Mouse (Mus musculus) midbrain, embryonic 12.5 days (tissue): Measurements from ENCODE around the gene Stag1. TPM values are rescaled to one million over a fixed set of nuclear protein-coding genes. Genes with fewer than 3 reads are reported as not detected.

Experiments used
- ATAC-seq: fragments of 200-750 bp; cut with Nextera tagmentation; 2 replicates; pipeline ENCODE4 v1.8.0; 2017; ENCODE audit warnings: low read depth, moderate TSS enrichment, moderate library complexity; ENCODE audit not compliant: low FRiP score
- H3K27ac ChIP-seq: fragments of 300-500 bp; sonication (generic); replicated peaks from 2 replicates; pipeline ENCODE4 v1.5.1; 2016; ENCODE audit warnings: mild to moderate bottlenecking
- H3K27me3 ChIP-seq: fragments of 300-500 bp; sonication (generic); 2 replicates; pipeline ENCODE4 v1.6.1; 2016; ENCODE audit warnings: mild to moderate bottlenecking
- H3K36me3 ChIP-seq: fragments of 300-500 bp; sonication (generic); 2 replicates; pipeline ENCODE4 v1.6.1; 2016
- H3K4me1 ChIP-seq: fragments of 300-500 bp; sonication (generic); 2 replicates; pipeline ENCODE4 v1.6.1; 2016
- H3K4me2 ChIP-seq: fragments of 300-500 bp; sonication (generic); replicated peaks from 2 replicates; pipeline ENCODE4 v1.6.1; 2016; ENCODE audit warnings: mild to moderate bottlenecking, moderate library complexity
- H3K4me3 ChIP-seq: fragments of 300-500 bp; sonication (generic); 2 replicates; pipeline ENCODE4 v1.5.1; 2016; ENCODE audit warnings: mild to moderate bottlenecking
- H3K9ac ChIP-seq: fragments of 300-500 bp; sonication (generic); replicated peaks from 2 replicates; pipeline ENCODE4 v1.6.1; 2016; ENCODE audit warnings: mild to moderate bottlenecking, moderate library complexity
- H3K9me3 ChIP-seq: fragments of 300-500 bp; sonication (generic); 2 replicates; pipeline ENCODE4 v1.6.1; 2016; ENCODE audit warnings: mild to moderate bottlenecking
- WGBS: fragments of 180-500 bp; shearing (Covaris S2); methylation state at CpG from one replicate; pipeline ENCODE4 v1.1.7; 2016; 5-methylcytosine and 5-hydroxymethylcytosine counted together
- polyA plus RNA-seq: library from polyadenylated mRNA; unstranded; fragments of >200 nt; fragmentation: Nextera tagmentation; extraction: Ambion mirVana; gene quantifications from 2 replicates; pipeline ENCODE4 v1.2.1, GENCODE M21; 2016

The Stag1 gene
- polyA plus RNA-seq: 57.0 and 63.6 TPM in 2 replicates

DNA sequence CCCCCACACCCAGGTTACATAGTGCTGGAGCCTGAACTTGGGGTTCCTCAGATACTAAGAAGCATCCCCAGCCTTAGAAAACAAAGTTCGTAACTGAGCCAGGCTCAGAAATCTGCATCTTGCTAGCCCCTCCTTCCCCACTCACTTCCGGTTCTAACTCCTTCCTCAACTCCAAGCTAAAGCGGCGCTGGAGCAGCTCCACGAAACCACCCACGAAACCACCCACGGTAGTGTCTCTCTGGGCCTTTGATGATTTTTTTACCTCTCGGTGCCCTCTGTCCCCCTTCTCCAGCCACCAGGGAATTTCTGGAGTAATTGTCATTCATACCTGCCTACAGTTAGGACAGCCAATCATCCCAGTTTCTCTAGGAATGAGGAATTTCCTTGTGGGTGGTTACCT, at the start of gene Stag1:
Stag1 (plus strand) TSS at position 253 of the 400 bp plus-strand sequence.
- no peak within 1 kb of the TSS for H3K27ac ChIP-seq

DNA sequence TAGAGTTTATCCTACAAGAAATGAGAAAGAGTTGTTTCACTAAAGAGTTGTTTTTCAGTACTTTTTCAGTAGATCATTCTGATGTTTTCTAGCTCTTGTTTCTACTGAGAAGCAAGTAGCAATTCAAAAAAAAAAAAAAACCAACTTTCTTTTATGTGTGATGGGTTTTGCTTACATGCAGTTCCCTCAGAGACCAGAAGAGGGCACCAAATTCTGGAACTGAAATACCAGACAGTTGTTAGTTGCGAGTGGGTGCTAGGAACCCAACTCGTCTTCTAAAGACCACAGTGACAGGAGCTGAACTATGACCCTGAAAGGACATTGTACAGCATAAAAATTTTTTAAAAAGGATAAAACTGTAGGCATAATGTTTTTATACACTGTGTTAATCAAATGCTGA, 49.3 kb upstream of the Stag1 start:
- no peak overlapping the region for H3K9ac ChIP-seq
- peaks cover 10% of the 10 kb centered on the region for H3K36me3 ChIP-seq
- ATAC-seq: no peak
- peaks cover 21% of the 10 kb centered on the region for H3K4me1 ChIP-seq
- H3K4me3 ChIP-seq: no peak overlapping the region
- H3K9me3 ChIP-seq: peaks cover 6% of the 10 kb centered on the region
- no peak overlapping the region for H3K4me2 ChIP-seq
- H3K27ac ChIP-seq: no peak overlapping the region
- no peaks in the 10 kb centered on the region for H3K27me3 ChIP-seq
- WGBS: 81% methylated on average over 2 of the region's 2 CpGs

More for the DNA sequence above, at the start of gene Stag1:
- Histone ChIP-seq H3K9me3 (no peaks in the 10 kb centered on the region), H3K4me1 (peaks cover 13% of the 10 kb centered on the region), H3K9ac (no peak within 1 kb of the TSS), H3K36me3 (no peaks in the 10 kb centered on the region), H3K4me2 (no peak within 1 kb of the TSS), H3K4me3 (no peak within 1 kb of the TSS), H3K27me3 (no peaks in the 10 kb centered on the region)
- no peak for ATAC-seq
- WGBS: 91% methylated on average over 8 of the region's 8 CpGs

GRCm38 (mm10) chr9:100555686-100556085, 41.9 kb upstream of the Stag1 start:
- no peaks in the 10 kb centered on the region for H3K27me3 ChIP-seq
- no peak overlapping the region for H3K9ac ChIP-seq
- no peaks in the 10 kb centered on the region for H3K4me1 ChIP-seq
- peaks cover 10% of the 10 kb centered on the region for H3K36me3 ChIP-seq
- 88% methylated on average over 5 of the region's 5 CpGs for WGBS
- no peak overlapping the region for H3K4me3 ChIP-seq
- H3K27ac ChIP-seq: no peak overlapping the region
- no peaks in the 10 kb centered on the region for H3K9me3 ChIP-seq
- no peak for ATAC-seq
- no peak overlapping the region for H3K4me2 ChIP-seq

- 79% methylated on average over 4 of the region's 4 CpGs for WGBS
- Histone ChIP-seq H3K4me1 (no peaks in the 10 kb centered on the region), H3K36me3 (peaks cover 1% of the 10 kb centered on the region; the same call in 1 of the 2 replicates), H3K4me2 (no peak overlapping the region), H3K9me3 (no peaks in the 10 kb centered on the region), H3K4me3 (no peak overlapping the region), H3K27ac (no peak overlapping the region), H3K9ac (no peak overlapping the region), H3K27me3 (no peaks in the 10 kb centered on the region)
- ATAC-seq: no peak
These were observed 39.5 kb upstream of the Stag1 start for GRCm38 (mm10) chr9:100558023-100558573.

- no peaks in the 10 kb centered on the region for H3K9me3 ChIP-seq
- H3K4me1 ChIP-seq: no peaks in the 10 kb centered on the region
These were observed 38.6 kb upstream of the Stag1 start for GRCm38 (mm10) chr9:100558991-100559390.

DNA sequence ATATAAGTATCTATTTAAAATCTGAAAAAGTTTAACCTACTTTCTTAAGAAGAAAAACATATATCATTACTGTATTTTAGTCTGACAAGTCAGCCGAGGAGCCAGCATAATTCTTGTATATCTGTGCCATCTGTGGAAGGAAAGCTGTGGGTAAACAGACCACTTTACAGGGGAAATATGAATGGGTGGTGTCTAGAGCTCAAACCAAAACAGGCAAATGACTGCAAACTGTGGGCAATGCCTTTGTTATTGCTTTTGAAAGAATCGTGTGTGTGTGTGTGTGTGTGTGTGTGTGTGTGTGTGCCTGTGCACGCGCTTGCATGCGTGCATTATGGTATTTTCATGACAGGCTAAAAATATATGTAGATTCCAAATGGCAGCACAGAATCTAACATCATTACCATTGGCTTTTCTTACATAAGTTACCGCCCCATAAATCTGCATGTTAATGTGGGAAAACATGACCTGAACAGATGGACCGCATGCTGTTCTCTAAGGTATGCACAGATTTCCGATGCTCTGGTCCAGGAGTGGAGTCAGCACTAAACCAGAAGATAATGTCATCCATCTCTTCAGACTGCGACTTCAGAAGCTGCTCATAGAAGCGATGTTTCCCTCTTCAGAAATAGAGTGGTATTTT, 37.2 kb upstream of the Stag1 start:
- Histone ChIP-seq H3K9me3 (no peaks in the 10 kb centered on the region), H3K27me3 (no peaks in the 10 kb centered on the region), H3K4me2 (no peak overlapping the region), H3K9ac (no peak overlapping the region), H3K4me1 (no peaks in the 10 kb centered on the region), H3K36me3 (no peaks in the 10 kb centered on the region), H3K4me3 (no peak overlapping the region), H3K27ac (no peak overlapping the region)
- WGBS: 88% methylated on average over 10 of the region's 10 CpGs
- no peak for ATAC-seq

More at GRCm38 (mm10) chr9:100558991-100559390, 38.6 kb upstream of the Stag1 start:
- ATAC-seq: no peak
- H3K4me2 ChIP-seq: no peak overlapping the region
- no peak overlapping the region for H3K9ac ChIP-seq
- H3K36me3 ChIP-seq: no peaks in the 10 kb centered on the region
- H3K27me3 ChIP-seq: no peaks in the 10 kb centered on the region
- H3K4me3 ChIP-seq: no peak overlapping the region
- H3K27ac ChIP-seq: no peak overlapping the region

DNA sequence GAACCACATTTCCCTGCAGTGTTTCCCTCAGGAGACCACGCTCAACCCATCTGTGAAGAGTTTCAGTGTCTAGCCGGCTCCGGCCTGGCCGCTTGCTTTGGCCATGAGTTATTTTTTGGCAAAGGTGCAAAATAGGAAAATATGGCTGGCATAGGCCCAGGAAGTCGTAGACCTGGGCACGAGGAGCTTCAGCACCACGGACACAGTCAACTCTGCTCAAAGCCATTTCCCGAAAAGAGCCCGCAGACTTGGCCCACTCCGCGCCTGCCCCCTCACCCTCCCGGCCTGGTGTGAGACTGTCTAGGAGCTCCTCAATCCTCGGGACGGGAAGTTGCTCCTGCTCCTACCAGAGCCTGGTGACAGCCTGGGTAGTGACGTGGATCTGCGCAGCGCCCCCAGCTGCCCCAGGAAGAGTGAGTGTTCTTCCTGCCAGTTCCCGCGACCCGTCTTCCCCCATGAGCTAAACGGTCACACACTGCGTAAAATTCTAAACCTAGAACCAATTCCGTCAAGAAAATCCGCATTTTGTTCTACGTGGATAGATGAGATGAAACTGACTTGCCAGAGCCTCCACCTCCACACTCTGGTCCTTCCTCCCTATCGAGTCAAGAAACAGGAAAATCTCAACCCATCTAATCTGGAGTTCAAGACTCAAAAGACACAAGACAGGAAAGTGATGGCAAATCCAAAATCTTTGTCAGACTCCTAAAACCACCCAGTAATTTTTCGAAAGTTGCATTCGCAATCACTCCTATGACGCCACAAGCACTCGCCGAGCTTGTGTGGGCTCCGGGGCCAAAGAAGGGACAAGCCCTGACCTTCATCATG, 27.6 kb upstream of the Stag1 start:
- H3K9ac ChIP-seq: peak overlapping the region; percentile 73
- H3K4me3 ChIP-seq: peak overlapping the region; percentile 70
- WGBS: 10% methylated on average over 32 of the region's 32 CpGs
- H3K4me1 ChIP-seq: peaks cover 18% of the 10 kb centered on the region
- no peaks in the 10 kb centered on the region for H3K9me3 ChIP-seq
- H3K36me3 ChIP-seq: no peaks in the 10 kb centered on the region
- peaks cover 6% of the 10 kb centered on the region; the same call in 1 of the 2 replicates for H3K27me3 ChIP-seq
- ATAC-seq: peak; percentile 64; the same call in 1 of the 2 replicates
- no peak overlapping the region for H3K27ac ChIP-seq
- H3K4me2 ChIP-seq: peak overlapping the region; percentile 81

DNA sequence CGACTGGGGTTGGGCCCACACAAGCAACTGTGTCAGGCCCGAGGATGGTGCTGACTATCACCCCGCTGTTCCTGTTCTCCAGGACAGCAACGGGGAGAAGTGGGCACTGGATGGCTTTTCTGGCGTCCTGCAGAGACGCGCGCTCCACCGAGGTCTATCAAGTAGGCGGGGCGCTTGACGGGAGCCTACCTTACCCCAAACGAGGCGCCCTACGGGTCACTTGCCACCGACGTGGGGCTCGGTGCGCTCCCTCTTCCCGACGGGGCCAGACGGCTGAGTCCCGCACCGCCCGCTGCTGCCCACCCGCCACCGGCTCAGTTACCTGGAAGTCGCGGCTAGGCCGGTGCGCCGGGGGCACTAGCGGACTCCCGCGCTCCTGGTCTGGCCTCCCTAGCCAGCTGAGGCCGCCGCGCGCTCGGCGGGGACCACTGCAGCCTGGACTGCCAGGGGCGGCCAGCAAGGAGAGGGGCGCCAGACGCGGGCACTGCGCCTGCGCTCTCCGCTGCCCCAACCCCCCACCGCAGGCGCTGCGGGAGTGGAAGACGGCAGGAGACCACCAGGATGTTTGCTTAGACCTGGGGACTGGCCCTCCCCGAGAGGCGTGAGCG, 26.9 kb upstream of the Stag1 start, which contains the start of gene Slc35g2:
Slc35g2 (minus strand) TSS at position 465 of the 608 bp plus-strand sequence.
- Histone ChIP-seq H3K4me2 (peak within 1 kb of the TSS; percentile 81), H3K4me3 (peak within 1 kb of the TSS; percentile 70), H3K9me3 (no peaks in the 10 kb centered on the region), H3K27me3 (peaks cover 6% of the 10 kb centered on the region; the same call in 1 of the 2 replicates), H3K27ac (peak within 1 kb of the TSS; percentile 50), H3K4me1 (peaks cover 18% of the 10 kb centered on the region), H3K9ac (peak within 1 kb of the TSS; percentile 73), H3K36me3 (no peaks in the 10 kb centered on the region)
- under 1% methylated on average over 55 of the region's 55 CpGs for WGBS
- peak; percentile 94 for ATAC-seq

DNA sequence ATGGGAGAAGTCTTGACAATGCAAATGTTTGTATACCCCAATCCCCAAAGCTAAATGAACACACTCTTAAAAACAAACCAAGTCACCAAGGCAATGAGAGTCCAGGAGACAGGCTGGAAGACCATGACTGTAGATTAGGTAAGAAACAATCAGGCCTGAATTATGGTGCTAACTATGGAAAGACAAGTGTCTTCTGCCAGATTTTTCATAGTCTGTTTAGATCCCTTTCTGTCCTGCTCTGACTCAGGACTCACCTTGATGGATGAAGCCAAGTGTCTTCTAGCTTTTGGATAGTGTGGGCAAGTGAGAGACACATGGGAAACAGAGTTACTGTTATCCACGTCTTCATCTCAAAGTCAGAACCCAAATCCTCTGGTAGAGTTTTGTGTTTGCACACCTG, 26.1 kb upstream of the Stag1 start:
- no peak for ATAC-seq
- Histone ChIP-seq H3K27me3 (peaks cover 6% of the 10 kb centered on the region; the same call in 1 of the 2 replicates), H3K27ac (no peak overlapping the region), H3K4me1 (peaks cover 18% of the 10 kb centered on the region), H3K9me3 (no peaks in the 10 kb centered on the region), H3K36me3 (no peaks in the 10 kb centered on the region), H3K4me3 (no peak overlapping the region; the same call in 1 of the 2 replicates), H3K9ac (no peak overlapping the region), H3K4me2 (peak overlapping the region; percentile 81)
- 74% methylated on average over 1 of the region's 1 CpGs for WGBS

DNA sequence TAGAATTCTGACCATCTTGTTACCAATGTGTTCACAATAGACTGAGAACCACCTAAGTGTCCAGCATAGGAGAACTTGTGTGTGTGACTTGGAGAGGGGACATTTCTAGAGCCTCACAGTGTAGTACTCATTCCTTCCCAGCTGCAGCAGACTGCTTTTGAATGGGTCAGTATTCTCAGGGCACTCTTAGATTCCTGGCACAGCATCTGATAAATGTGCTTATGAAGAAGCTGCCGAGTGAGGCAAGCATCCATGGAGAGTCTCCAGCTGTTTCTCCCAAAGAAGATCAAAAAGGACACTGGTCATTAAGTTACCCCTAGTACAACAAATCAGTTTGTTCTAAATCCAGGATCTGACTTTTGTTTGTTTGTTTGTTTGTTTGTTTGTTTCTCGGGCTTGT, 24.3 kb upstream of the Stag1 start:
- 74% methylated on average over 2 of the region's 2 CpGs for WGBS
- Histone ChIP-seq H3K27ac (no peak overlapping the region), H3K4me3 (no peak overlapping the region), H3K9ac (no peak overlapping the region), H3K36me3 (no peaks in the 10 kb centered on the region), H3K4me1 (peaks cover 18% of the 10 kb centered on the region), H3K9me3 (no peaks in the 10 kb centered on the region), H3K27me3 (peaks cover 9% of the 10 kb centered on the region; the same call in 1 of the 2 replicates), H3K4me2 (no peak overlapping the region)
- ATAC-seq: no peak

DNA sequence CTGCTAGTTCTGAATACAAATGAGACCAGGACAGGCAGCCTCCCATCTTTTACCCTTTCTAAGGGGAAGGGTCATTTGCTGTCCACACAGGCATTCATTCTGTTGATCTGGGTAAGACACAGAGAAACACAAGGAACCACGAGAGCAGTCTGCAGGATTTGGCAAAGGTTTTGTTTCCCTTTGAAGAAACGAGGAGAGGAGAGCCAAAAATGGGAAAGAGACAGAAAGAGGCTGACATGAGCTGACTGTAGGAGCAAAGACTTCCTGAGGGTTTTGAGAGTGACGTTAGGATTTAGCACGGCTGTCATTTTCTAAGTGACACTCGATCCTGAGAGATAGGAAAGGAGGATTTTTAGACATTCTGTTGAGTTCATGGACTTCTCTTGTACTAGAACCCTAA, 23.7 kb upstream of the Stag1 start:
- no peaks in the 10 kb centered on the region for H3K36me3 ChIP-seq
- no peaks in the 10 kb centered on the region for H3K9me3 ChIP-seq
- H3K4me1 ChIP-seq: peaks cover 18% of the 10 kb centered on the region
- no peak overlapping the region for H3K4me3 ChIP-seq
- no peak for ATAC-seq
- no peak overlapping the region for H3K4me2 ChIP-seq
- WGBS: 50% methylated on average over 5 of the region's 5 CpGs
- no peak overlapping the region for H3K9ac ChIP-seq
- H3K27me3 ChIP-seq: peaks cover 9% of the 10 kb centered on the region; the same call in 1 of the 2 replicates
- H3K27ac ChIP-seq: no peak overlapping the region
